7 mouse cellular contexts compared by ENCODE assay signal in the genomic region with DNA sequence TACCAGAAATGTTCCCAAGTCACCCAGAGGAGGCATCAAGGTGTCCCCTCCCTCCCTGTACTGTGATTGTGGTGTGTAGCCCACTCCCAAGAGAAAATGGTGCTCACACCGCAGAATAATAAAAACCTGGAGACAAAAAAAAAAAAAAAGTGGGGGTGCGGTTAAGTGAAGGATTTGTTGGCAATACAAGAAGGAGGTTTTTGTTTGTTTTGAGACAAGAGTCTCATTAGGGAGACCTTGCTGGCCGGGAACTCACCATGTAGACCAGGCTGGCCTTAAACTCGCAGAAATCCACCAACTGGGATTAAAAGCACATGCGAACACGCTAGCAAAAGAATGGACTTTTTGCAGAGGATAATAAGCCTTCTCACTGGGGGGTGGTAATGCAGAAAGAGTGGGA. TPM values are rescaled to one million over a fixed set of nuclear protein-coding genes. Genes with fewer than 3 reads are reported as not detected.
A peak's percentile ranks its signal among the peaks of the same experiment; 100 is the strongest.
DNase-seq lines count a peak whose midpoint lies in the region; ATAC-seq and TF ChIP-seq lines count a peak whose summit lies in the region.

A gene (plus strand): TSS at position 301 of the 400 bp plus-strand sequence.

- WGBS in lung, embryonic 14.5 days: 26% methylated on average over 6 of the region's 6 CpGs
- 11% methylated on average over 6 of the region's 6 CpGs for WGBS in forebrain, embryonic 11.5 days
- 53% methylated on average over 6 of the region's 6 CpGs for WGBS in large intestine, adult 2 months
- WGBS in neural tube, embryonic 15.5 days: 21% methylated on average over 6 of the region's 6 CpGs

- H3K4me2 ChIP-seq in lung, embryonic 14.5 days: peak within 1 kb of the TSS; percentile 87
- H3K4me2 ChIP-seq in forebrain, embryonic 11.5 days (ENCODE audit: low read depth, low read length, severe bottlenecking): peak within 1 kb of the TSS; percentile 86
- peak within 1 kb of the TSS; percentile 94 for H3K4me2 ChIP-seq in neural tube, embryonic 15.5 days

- no peak for TF ChIP-seq CTCF in lung, embryonic 14.5 days (IDR thresholded peaks at IDR 0.05; ENCODE audit: low read depth)

- no peak for DNase-seq in lung, embryonic 14.5 days
- DNase-seq in lung, postnatal 10 days: no peak
- DNase-seq in forebrain, embryonic 11.5 days (ENCODE audit: low spot score): no peak
- DNase-seq in large intestine, adult 2 months (ENCODE audit: low read depth, low spot score): no peak
- no peak for DNase-seq in urinary bladder, postnatal 10 days (ENCODE audit: low spot score)
- DNase-seq in adrenal gland, postnatal 14 days: no peak

- H3K36me3 ChIP-seq in lung, embryonic 14.5 days (ENCODE audit: insufficient read depth): 0 out of 2 replicates have a peak, but pooled peaks cover 4% of the 10 kb centered on the region
- no peaks in the 10 kb centered on the region for H3K36me3 ChIP-seq in forebrain, embryonic 11.5 days (ENCODE audit: control insufficient read depth, insufficient read depth, low read length)
- no peaks in the 10 kb centered on the region for H3K36me3 ChIP-seq in neural tube, embryonic 15.5 days

- H3K4me1 ChIP-seq in lung, embryonic 14.5 days (ENCODE audit: insufficient read depth): no peaks in the 10 kb centered on the region
- H3K4me1 ChIP-seq in forebrain, embryonic 11.5 days (replicated peaks; ENCODE audit: control insufficient read depth, insufficient read depth, low read length): peaks cover 8% of the 10 kb centered on the region; the same call in 1 of the 2 replicates
- H3K4me1 ChIP-seq in neural tube, embryonic 15.5 days: peaks cover 19% of the 10 kb centered on the region

- H3K27me3 ChIP-seq in lung, embryonic 14.5 days (ENCODE audit: insufficient read depth, low read length): peaks cover 11% of the 10 kb centered on the region; the same call in 1 of the 2 replicates
- H3K27me3 ChIP-seq in forebrain, embryonic 11.5 days (ENCODE audit: control insufficient read depth, insufficient read depth, low read length): peaks cover 25% of the 10 kb centered on the region
- peaks cover 45% of the 10 kb centered on the region for H3K27me3 ChIP-seq in neural tube, embryonic 15.5 days (replicated peaks)

- no peaks in the 10 kb centered on the region for H3K9me3 ChIP-seq in lung, embryonic 14.5 days (ENCODE audit: low read depth, low read length)
- H3K9me3 ChIP-seq in forebrain, embryonic 11.5 days (ENCODE audit: control insufficient read depth, low read length): no peaks in the 10 kb centered on the region
- H3K9me3 ChIP-seq in neural tube, embryonic 15.5 days (replicated peaks): no peaks in the 10 kb centered on the region

- H3K27ac ChIP-seq in lung, embryonic 14.5 days (ENCODE audit: low read depth): no peak within 1 kb of the TSS; the same call in 1 of the 2 replicates
- no peak within 1 kb of the TSS for H3K27ac ChIP-seq in forebrain, embryonic 11.5 days (ENCODE audit: low read depth, low read length)
- H3K27ac ChIP-seq in neural tube, embryonic 15.5 days (replicated peaks): peak within 1 kb of the TSS; percentile 45

- H3K9ac ChIP-seq in lung, embryonic 14.5 days: peak within 1 kb of the TSS; percentile 68
- H3K9ac ChIP-seq in forebrain, embryonic 11.5 days (ENCODE audit: low read length): peak within 1 kb of the TSS; percentile 56
- H3K9ac ChIP-seq in neural tube, embryonic 15.5 days (replicated peaks): peak within 1 kb of the TSS; percentile 75

- peak within 1 kb of the TSS; percentile 69 for H3K4me3 ChIP-seq in lung, embryonic 14.5 days (ENCODE audit: low read depth, low read length)
- H3K4me3 ChIP-seq in forebrain, embryonic 11.5 days (ENCODE audit: low read depth, low read length): peak within 1 kb of the TSS; percentile 55
- peak within 1 kb of the TSS; percentile 75 for H3K4me3 ChIP-seq in neural tube, embryonic 15.5 days (replicated peaks)

- no peak for ATAC-seq in lung, embryonic 14.5 days (ENCODE audit: insufficient read depth)
- no peak for ATAC-seq in forebrain, embryonic 11.5 days (replicated peaks; ENCODE audit: low FRiP score)
- no peak for ATAC-seq in neural tube, embryonic 15.5 days (ENCODE audit: low FRiP score)

RNA-seq across cellular contexts. Expression of the gene that starts here (rescaled TPM):
- 7.2 and 7.5 TPM in 2 replicates for polyA plus RNA-seq in lung, embryonic 14.5 days (2014; fragmentation: Nextera tagmentation; extraction: Ambion mirVana)
- 3.7 and 3.9 TPM in 2 replicates for polyA plus RNA-seq in forebrain, embryonic 11.5 days (2014; fragmentation: Nextera tagmentation; extraction: Ambion mirVana)
- 89.1 and 133 TPM in 2 replicates for polyA plus RNA-seq in large intestine, adult 2 months (2012; rRNA removed)
- polyA plus RNA-seq in neural tube, embryonic 15.5 days (2015; fragmentation: Nextera tagmentation; extraction: Ambion mirVana): 7.3 TPM in 2 replicates
- total RNA-seq in adrenal gland, postnatal 14 days (2021): 0.19 and 0.56 TPM in 2 replicates

Comparison
In these comparisons a context has a peak if more than half of its experiments do, and no peak if none do; other contexts are left out.
1. RNA of the gene that starts here (polyA plus RNA-seq): 89.1 to 133 TPM in large intestine, adult 2 months; 7.3 TPM in neural tube, embryonic 15.5 days, 7.2 to 7.5 TPM in lung, embryonic 14.5 days and 3.7 to 3.9 TPM in forebrain, embryonic 11.5 days; every median in the first group is over 10 times any median in the second.
2. Peak in every context shown above with its lines, with median percentiles within 50 percentile points of each other: H3K4me2 ChIP-seq, H3K4me3 ChIP-seq and H3K9ac ChIP-seq.